18 mouse cellular contexts compared by ENCODE assay signal in the genomic region with DNA sequence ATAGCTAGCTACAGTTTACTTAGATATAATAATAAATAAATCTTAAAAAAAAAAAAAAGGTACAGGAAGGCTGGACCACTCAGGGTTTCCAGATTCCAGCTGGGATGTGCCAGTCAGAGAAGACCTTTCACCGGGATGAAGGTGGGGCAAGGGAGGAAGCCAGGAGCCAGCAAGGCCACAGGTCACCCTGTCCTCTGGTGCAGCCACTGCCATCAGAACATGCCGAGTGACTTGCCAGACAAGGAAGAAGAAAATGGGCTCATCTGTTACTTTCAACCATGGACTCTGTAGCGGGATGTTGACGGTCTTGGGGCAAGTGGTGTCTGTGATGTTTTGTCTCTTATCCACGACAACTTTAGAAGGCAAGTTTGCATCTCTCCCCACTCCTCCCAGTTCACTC. TPM values are rescaled to one million over a fixed set of nuclear protein-coding genes. Genes with fewer than 3 reads are reported as not detected.
DNase-seq lines count a peak whose midpoint lies in the region; ATAC-seq and TF ChIP-seq lines count a peak whose summit lies in the region.
"Had no signal": no experiment of that assay in that cellular context is flagged by ENCODE, and none has a peak within 500 bp of the region (broad histone marks: within the 10 kb centered on the region; RNA-seq: fewer than 3 reads in every experiment).

No protein-coding gene starts in this region.

- H3K9ac ChIP-seq in hindbrain, embryonic 15.5 days, result no peak overlapping the region
- H3K9ac ChIP-seq in hindbrain, embryonic 16.5 days (ENCODE audit: low read depth, low read length), result no peak overlapping the region
- H3K9ac ChIP-seq in kidney, embryonic 16.5 days (replicated peaks; ENCODE audit: low read length), result no peak overlapping the region
- no peak overlapping the region for H3K9ac ChIP-seq in liver, adult 2 months (ENCODE audit: low read depth, low read length)
- H3K9ac ChIP-seq in liver, embryonic 11.5 days (ENCODE audit: low read depth, low read length), result no peak overlapping the region
- H3K9ac ChIP-seq: embryonic facial prominence, embryonic 12.5 days; forebrain, embryonic 13.5 days; forebrain, embryonic 15.5 days had no signal

- H3K4me2 ChIP-seq in hindbrain, embryonic 15.5 days, result no peak overlapping the region
- H3K4me2 ChIP-seq in hindbrain, embryonic 16.5 days (ENCODE audit: low read length), result no peak overlapping the region
- H3K4me2 ChIP-seq in kidney, embryonic 16.5 days (replicated peaks; ENCODE audit: low read depth, low read length), result no peak overlapping the region
- H3K4me2 ChIP-seq in liver, embryonic 11.5 days, result no peak overlapping the region
- H3K4me2 ChIP-seq: embryonic facial prominence, embryonic 12.5 days; forebrain, embryonic 13.5 days; forebrain, embryonic 15.5 days had no signal

- no peaks in the 10 kb centered on the region for H3K79me2 ChIP-seq in liver, adult 2 months (ENCODE audit: control insufficient read depth, insufficient read depth, low read length)

- no peak for TF ChIP-seq POLR2A in liver, adult 2 months (IDR thresholded peaks at IDR 0.05; ENCODE audit: extremely low read depth, insufficient read depth, low read length)

- no peaks in the 10 kb centered on the region for H3K9me3 ChIP-seq in hindbrain, embryonic 15.5 days
- no peaks in the 10 kb centered on the region for H3K9me3 ChIP-seq in hindbrain, embryonic 16.5 days (ENCODE audit: control insufficient read depth, low read length)
- no peaks in the 10 kb centered on the region for H3K9me3 ChIP-seq in kidney, embryonic 16.5 days (ENCODE audit: low read length)
- H3K9me3 ChIP-seq in liver, embryonic 11.5 days (ENCODE audit: control insufficient read depth, low read length), result no peaks in the 10 kb centered on the region
- H3K9me3 ChIP-seq: embryonic facial prominence, embryonic 10.5 days; embryonic facial prominence, embryonic 12.5 days; forebrain, embryonic 13.5 days; forebrain, embryonic 15.5 days; G1E had no signal

- H3K4me3 ChIP-seq in hindbrain, embryonic 15.5 days, result no peak overlapping the region
- no peak overlapping the region for H3K4me3 ChIP-seq in hindbrain, embryonic 16.5 days (ENCODE audit: low read length)
- no peak overlapping the region for H3K4me3 ChIP-seq in kidney, embryonic 16.5 days (ENCODE audit: low read length)
- H3K4me3 ChIP-seq in liver, adult 2 months (ENCODE audit: insufficient read depth, low read depth, low read length), result no peak overlapping the region
- no peak overlapping the region for H3K4me3 ChIP-seq in liver, embryonic 11.5 days (ENCODE audit: low read depth, low read length)
- H3K4me3 ChIP-seq: embryonic facial prominence, embryonic 10.5 days; embryonic facial prominence, embryonic 12.5 days; forebrain, embryonic 13.5 days; forebrain, embryonic 15.5 days had no signal

- DNase-seq in kidney, postnatal 4 days, result no peak
- DNase-seq in liver, adult 2 months (ENCODE audit: extremely low read depth, low read depth, low spot score), result peak; percentile 65
- DNase-seq in liver, embryonic 11.5 days (ENCODE audit: low spot score), result no peak
- DNase-seq: adrenal gland, adult 8-10 months; cerebellum, adult 11-12 months; cerebellum, adult 2 months; cerebellum, adult 9-10 months had no signal

- H3K27me3 ChIP-seq in hindbrain, embryonic 15.5 days, result no peaks in the 10 kb centered on the region
- H3K27me3 ChIP-seq in hindbrain, embryonic 16.5 days (replicated peaks; ENCODE audit: control insufficient read depth, insufficient read depth, low read length), result no peaks in the 10 kb centered on the region
- H3K27me3 ChIP-seq in kidney, embryonic 16.5 days (ENCODE audit: insufficient read depth, low read length), result no peaks in the 10 kb centered on the region
- no peaks in the 10 kb centered on the region for H3K27me3 ChIP-seq in liver, adult 2 months (ENCODE audit: control insufficient read depth, insufficient read depth, low read length)
- peaks cover 2% of the 10 kb centered on the region; the same call in 1 of the 2 replicates for H3K27me3 ChIP-seq in liver, embryonic 11.5 days (replicated peaks; ENCODE audit: control insufficient read depth, insufficient read depth, low read length)
- H3K27me3 ChIP-seq: embryonic facial prominence, embryonic 12.5 days; forebrain, embryonic 13.5 days; forebrain, embryonic 15.5 days; Patski had no signal

- ATAC-seq in hindbrain, embryonic 15.5 days (ENCODE audit: low FRiP score, low read depth), result no peak
- no peak for ATAC-seq in hindbrain, embryonic 16.5 days
- no peak for ATAC-seq in kidney, embryonic 16.5 days (ENCODE audit: low FRiP score, low TSS enrichment)
- no peak for ATAC-seq in liver, embryonic 11.5 days (replicated peaks; ENCODE audit: low FRiP score)
- no peak for ATAC-seq in CD4-positive, CD25-positive, alpha-beta regulatory T cell, adult 4 months
- ATAC-seq: activated CD4-positive, CD25-positive, alpha-beta regulatory T cell, adult 4 months; forebrain, embryonic 13.5 days; forebrain, embryonic 15.5 days; Patski had no signal

- H3K36me3 ChIP-seq in hindbrain, embryonic 15.5 days, result no peaks in the 10 kb centered on the region
- H3K36me3 ChIP-seq in hindbrain, embryonic 16.5 days (ENCODE audit: control insufficient read depth, insufficient read depth, low read length), result no peaks in the 10 kb centered on the region
- H3K36me3 ChIP-seq in kidney, embryonic 16.5 days (ENCODE audit: insufficient read depth, low read length), result no peaks in the 10 kb centered on the region
- H3K36me3 ChIP-seq in liver, adult 2 months (ENCODE audit: control insufficient read depth, insufficient read depth, low read length), result no peaks in the 10 kb centered on the region
- no peaks in the 10 kb centered on the region for H3K36me3 ChIP-seq in liver, embryonic 11.5 days (ENCODE audit: control insufficient read depth, insufficient read depth, low read length)
- H3K36me3 ChIP-seq: embryonic facial prominence, embryonic 10.5 days; embryonic facial prominence, embryonic 12.5 days; forebrain, embryonic 15.5 days; G1E had no signal

- TF ChIP-seq CTCF in liver, adult 2 months (IDR thresholded peaks at IDR 0.05; ENCODE audit: low read depth, low read length), result no peak

- WGBS in hindbrain, embryonic 15.5 days, result 83% methylated on average over 5 of the region's 5 CpGs
- 76% methylated on average over 5 of the region's 5 CpGs for WGBS in hindbrain, embryonic 16.5 days
- 67% methylated on average over 5 of the region's 5 CpGs for WGBS in kidney, embryonic 16.5 days
- WGBS in liver, adult 2 months, result 43% methylated on average over 5 of the region's 5 CpGs
- 75% methylated on average over 5 of the region's 5 CpGs for WGBS in liver, embryonic 11.5 days

- 0 out of 2 replicates have a peak overlapping the region, but pooled peaks have one; percentile 0 for H3K27ac ChIP-seq in hindbrain, embryonic 15.5 days (replicated peaks)
- no peak overlapping the region for H3K27ac ChIP-seq in hindbrain, embryonic 16.5 days (ENCODE audit: low read depth, low read length)
- 0 out of 2 replicates have a peak overlapping the region, but pooled peaks have one; percentile 34 for H3K27ac ChIP-seq in kidney, embryonic 16.5 days (ENCODE audit: low read length)
- no peak overlapping the region for H3K27ac ChIP-seq in liver, adult 2 months (replicated peaks; ENCODE audit: insufficient read depth, low read depth, low read length)
- no peak overlapping the region for H3K27ac ChIP-seq in liver, embryonic 11.5 days (ENCODE audit: low read depth, low read length)
- H3K27ac ChIP-seq: embryonic facial prominence, embryonic 10.5 days; embryonic facial prominence, embryonic 12.5 days; forebrain, embryonic 13.5 days; forebrain, embryonic 15.5 days had no signal

- 0 out of 2 replicates have a peak, but pooled peaks cover 2% of the 10 kb centered on the region for H3K4me1 ChIP-seq in hindbrain, embryonic 15.5 days (replicated peaks)
- no peaks in the 10 kb centered on the region for H3K4me1 ChIP-seq in hindbrain, embryonic 16.5 days (ENCODE audit: control insufficient read depth, insufficient read depth, low read depth, low read length)
- 0 out of 2 replicates have a peak, but pooled peaks cover 6% of the 10 kb centered on the region for H3K4me1 ChIP-seq in kidney, embryonic 16.5 days (ENCODE audit: insufficient read depth, low read length)
- peaks cover 3% of the 10 kb centered on the region; the same call in 1 of the 2 replicates for H3K4me1 ChIP-seq in liver, adult 2 months (ENCODE audit: control insufficient read depth, insufficient read depth, low read length)
- no peaks in the 10 kb centered on the region for H3K4me1 ChIP-seq in liver, embryonic 11.5 days (replicated peaks; ENCODE audit: control insufficient read depth, insufficient read depth, low read length)
- H3K4me1 ChIP-seq: embryonic facial prominence, embryonic 12.5 days; forebrain, embryonic 15.5 days had no signal

RNA-seq across cellular contexts. Expression of a gene that starts 8.1 kb away (rescaled TPM):
- polyA plus RNA-seq in hindbrain, embryonic 15.5 days (2015; fragmentation: Nextera tagmentation; extraction: Ambion mirVana), result 49.9 and 51.0 TPM in 2 replicates
- 43.2 and 46.0 TPM in 2 replicates for polyA plus RNA-seq in hindbrain, embryonic 16.5 days (2015; fragmentation: Nextera tagmentation; extraction: Ambion mirVana)
- polyA plus RNA-seq in kidney, embryonic 16.5 days (2015; fragmentation: Nextera tagmentation; extraction: Ambion mirVana), result 32.9 and 39.3 TPM in 2 replicates
- total RNA-seq in liver, adult 2 months (2014; rRNA removed), result 9.7 and 11.9 TPM in 2 replicates
- 11.8 and 17.0 TPM in 2 replicates for polyA plus RNA-seq in liver, adult 2 months (2012; rRNA removed)
- polyA plus RNA-seq in liver, embryonic 11.5 days (2014; fragmentation: Nextera tagmentation; extraction: Ambion mirVana), result 26.2 and 28.3 TPM in 2 replicates
- polyA plus RNA-seq in CD4-positive, CD25-positive, alpha-beta regulatory T cell, adult 4 months (2017; shearing (Covaris generic)), result 10 to 100 TPM; 42.5 to 49.0 TPM

Comparison
In these comparisons a context has a peak if more than half of its experiments do, and no peak if none do; other contexts are left out.
1. H3K27ac ChIP-seq: peak in hindbrain, embryonic 15.5 days (single experiment) and kidney, embryonic 16.5 days (single experiment); none in hindbrain, embryonic 16.5 days (single experiment), liver, adult 2 months (single experiment) and liver, embryonic 11.5 days (single experiment).